Mouse (Mus musculus) heart, embryonic 16.5 days (tissue): Measurements from ENCODE around the gene Abhd12b. TPM values are rescaled to one million over a fixed set of nuclear protein-coding genes. Genes with fewer than 3 reads are reported as not detected.
A peak's percentile ranks its signal among the peaks of the same experiment; 100 is the strongest.

Experiments
- ATAC-seq: fragments of 200-750 bp; cut with Nextera tagmentation; replicated peaks from 2 replicates; pipeline ENCODE4 v1.8.0; 2017; ENCODE audit warnings: moderate number of reproducible peaks; ENCODE audit not compliant: insufficient read depth, low FRiP score; ENCODE audit errors: extremely low read depth
- H3K27ac ChIP-seq: fragments of 300-500 bp; sonication (generic); 2 replicates; pipeline ENCODE4 v1.5.1; 2014; ENCODE audit warnings: mild to moderate bottlenecking, low read length, control low read depth, moderate library complexity
- H3K27me3 ChIP-seq: fragments of 300-500 bp; sonication (generic); 2 replicates; pipeline ENCODE4 v1.6.1; 2014; ENCODE audit warnings: low read length, mixed read lengths; ENCODE audit not compliant: control insufficient read depth, insufficient read depth
- H3K36me3 ChIP-seq: fragments of 300-500 bp; sonication (generic); 2 replicates; pipeline ENCODE4 v1.6.1; 2014; ENCODE audit not compliant: control insufficient read depth, insufficient read depth
- H3K4me1 ChIP-seq: fragments of 300-500 bp; sonication (generic); 2 replicates; pipeline ENCODE4 v1.6.1; 2014; ENCODE audit warnings: low read length, mixed read lengths; ENCODE audit not compliant: control insufficient read depth, insufficient read depth
- H3K4me2 ChIP-seq: fragments of 300-500 bp; sonication (generic); 2 replicates; pipeline ENCODE4 v1.6.1; 2014; ENCODE audit warnings: low read depth, mild to moderate bottlenecking, control low read depth, low read length
- H3K4me3 ChIP-seq: fragments of 300-500 bp; sonication (generic); 2 replicates; pipeline ENCODE4 v1.5.1; 2014; ENCODE audit warnings: mild to moderate bottlenecking, control low read depth, low read length
- H3K9ac ChIP-seq: fragments of 300-500 bp; sonication (generic); 2 replicates; pipeline ENCODE4 v1.6.1; 2014; ENCODE audit warnings: low read length, control low read depth
- H3K9me3 ChIP-seq: fragments of 300-500 bp; sonication (generic); replicated peaks from 2 replicates; pipeline ENCODE4 v1.6.1; 2016; ENCODE audit warnings: low read length; ENCODE audit not compliant: control insufficient read depth
- WGBS: fragments of 180-500 bp; shearing (Covaris S2); extraction: QIAGEN DNeasy Blood & Tissue Kit; methylation state at CpG from one replicate; pipeline ENCODE4 v1.1.7; 2014; 5-methylcytosine and 5-hydroxymethylcytosine counted together
- polyA plus RNA-seq: library from polyadenylated mRNA; unstranded; fragments of >200 nt; fragmentation: Nextera tagmentation; extraction: Ambion mirVana; gene quantifications from 2 replicates; pipeline ENCODE4 v1.2.1, GENCODE M21; 2015

Abhd12b gene
- polyA plus RNA-seq, 1 experiment from 2014 or later: not detected

DNA sequence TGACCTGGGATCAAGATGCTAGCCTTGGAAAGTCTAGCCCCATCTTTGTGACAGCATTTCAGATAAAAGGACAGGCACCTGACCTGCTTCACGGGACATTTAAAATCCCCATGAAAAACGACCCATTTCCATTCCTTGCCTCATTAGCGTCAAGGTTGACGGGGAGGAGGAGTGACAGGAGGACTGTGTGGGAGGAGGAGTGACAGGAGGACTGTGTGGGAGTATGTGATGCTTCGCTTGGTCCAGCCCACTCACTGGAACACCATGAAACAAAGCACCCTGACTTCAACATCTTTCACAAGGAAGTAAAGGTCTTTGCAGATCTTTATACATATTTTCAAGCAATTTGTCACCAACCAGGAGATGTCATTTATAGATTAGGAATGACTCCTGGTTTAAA, 54.3 kb downstream of the Abhd12b start:
- no peak overlapping the region for H3K27ac ChIP-seq
- H3K36me3 ChIP-seq: 0 out of 2 replicates have a peak, but pooled peaks cover 4% of the 10 kb centered on the region
- no peak overlapping the region for H3K4me2 ChIP-seq
- no peak overlapping the region for H3K4me3 ChIP-seq
- H3K9me3 ChIP-seq: no peaks in the 10 kb centered on the region
- H3K9ac ChIP-seq: no peak overlapping the region
- 69% methylated on average over 5 of the region's 5 CpGs for WGBS
- H3K27me3 ChIP-seq: no peaks in the 10 kb centered on the region
- ATAC-seq: no peak
- H3K4me1 ChIP-seq: no peaks in the 10 kb centered on the region

DNA sequence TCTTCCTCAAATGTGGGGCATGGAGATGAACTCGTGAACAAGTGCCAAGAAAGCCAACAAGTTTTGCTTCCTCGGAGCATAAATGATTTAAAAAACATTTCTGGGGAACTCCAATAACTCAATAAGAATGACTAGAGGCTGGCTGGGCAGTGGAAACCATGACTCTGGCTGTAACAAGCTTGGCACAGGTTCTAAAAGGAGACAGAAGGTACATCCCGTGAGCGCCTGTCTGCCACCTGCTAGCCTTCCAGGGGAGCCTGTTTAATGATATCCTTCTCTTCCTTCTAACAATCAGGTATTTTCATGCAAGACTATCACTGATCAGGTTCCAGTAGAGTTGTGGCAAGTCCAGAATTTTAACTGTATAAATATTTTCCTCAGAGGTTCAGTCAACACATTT, 58.6 kb downstream of the Abhd12b start:
- WGBS: 80% methylated on average over 4 of the region's 4 CpGs
- ATAC-seq: no peak
- H3K27ac ChIP-seq: no peak overlapping the region
- H3K27me3 ChIP-seq: no peaks in the 10 kb centered on the region
- H3K36me3 ChIP-seq: peaks cover 4% of the 10 kb centered on the region; the same call in 1 of the 2 replicates
- no peaks in the 10 kb centered on the region for H3K9me3 ChIP-seq
- H3K4me3 ChIP-seq: no peak overlapping the region
- no peak overlapping the region for H3K4me2 ChIP-seq
- no peak overlapping the region for H3K9ac ChIP-seq
- no peaks in the 10 kb centered on the region for H3K4me1 ChIP-seq

DNA sequence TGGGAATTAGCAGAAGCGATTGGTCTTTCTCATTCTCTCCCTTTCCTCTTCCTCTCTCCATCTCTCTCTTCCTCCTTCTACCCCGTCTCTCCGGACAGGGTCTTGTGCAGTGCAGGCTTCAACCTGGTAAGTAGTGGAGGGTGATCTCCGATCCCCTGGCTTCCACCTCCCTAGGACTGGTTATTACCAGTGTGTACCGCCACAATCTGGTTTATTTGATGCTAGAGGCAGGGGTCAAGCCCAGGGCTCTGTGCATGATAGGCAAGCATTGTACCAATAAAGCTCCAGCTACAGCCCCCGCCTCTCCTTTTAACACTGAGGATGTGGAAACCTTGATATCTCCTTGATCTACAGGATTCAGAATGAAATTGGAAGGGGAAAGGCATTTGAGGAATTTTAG, 59.7 kb downstream of the Abhd12b start:
- no peaks in the 10 kb centered on the region for H3K9me3 ChIP-seq
- H3K27me3 ChIP-seq: no peaks in the 10 kb centered on the region
- no peak overlapping the region for H3K4me2 ChIP-seq
- H3K4me1 ChIP-seq: no peaks in the 10 kb centered on the region
- no peak overlapping the region for H3K9ac ChIP-seq
- H3K4me3 ChIP-seq: no peak overlapping the region
- no peak for ATAC-seq
- WGBS: 85% methylated on average over 6 of the region's 6 CpGs
- peaks cover 6% of the 10 kb centered on the region; the same call in 1 of the 2 replicates for H3K36me3 ChIP-seq
- no peak overlapping the region for H3K27ac ChIP-seq

DNA sequence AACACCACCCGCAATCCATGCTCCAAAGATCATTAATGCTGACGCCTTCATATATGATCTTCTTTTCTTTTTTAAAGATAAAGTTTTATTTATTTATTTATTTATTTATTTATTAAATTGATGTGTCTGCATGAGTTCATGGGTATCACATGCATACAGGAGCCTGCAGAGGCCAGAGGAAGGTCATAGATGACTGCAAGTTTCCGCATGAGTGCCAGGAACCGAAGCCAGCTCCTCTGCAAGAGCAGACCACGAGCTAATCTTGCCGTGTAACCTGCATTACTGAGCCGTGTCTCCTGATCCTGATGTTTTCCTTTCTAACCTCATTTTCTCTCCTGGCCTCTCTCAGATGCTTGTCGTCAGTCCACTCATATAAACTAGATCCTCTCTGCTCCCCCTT, 60.3 kb downstream of the Abhd12b start:
- Histone ChIP-seq H3K27me3 (no peaks in the 10 kb centered on the region), H3K27ac (no peak overlapping the region), H3K9me3 (no peaks in the 10 kb centered on the region), H3K9ac (no peak overlapping the region), H3K4me3 (no peak overlapping the region), H3K4me2 (no peak overlapping the region), H3K36me3 (peaks cover 9% of the 10 kb centered on the region), H3K4me1 (no peaks in the 10 kb centered on the region)
- no peak for ATAC-seq
- WGBS: 73% methylated on average over 8 of the region's 8 CpGs

DNA sequence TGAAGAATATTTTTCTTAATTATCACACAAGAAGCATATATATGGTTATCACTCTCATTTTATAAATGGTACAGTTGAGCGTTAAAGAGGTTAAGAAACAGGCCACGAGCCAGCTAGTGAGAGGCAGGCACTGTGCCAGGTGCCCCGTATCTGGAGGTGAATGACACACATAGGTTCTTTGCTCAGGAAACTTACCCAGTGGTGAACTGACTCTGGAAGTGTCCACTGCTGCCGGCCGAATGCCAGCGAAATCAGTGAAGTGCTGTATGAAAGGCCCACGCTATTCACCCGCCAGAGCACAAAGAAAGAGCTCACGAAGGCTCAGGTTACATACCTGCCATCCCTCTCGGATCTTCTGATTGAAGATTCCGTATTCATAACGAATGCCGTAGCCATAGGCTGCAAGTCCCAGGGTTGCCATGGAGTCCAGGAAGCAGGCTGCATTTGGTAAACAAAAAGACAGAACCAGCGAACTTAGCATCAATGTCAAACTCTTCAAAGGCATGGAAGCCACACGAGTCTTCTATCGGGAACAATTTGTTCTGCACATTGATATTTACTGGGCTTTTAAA, 62.4 kb downstream of the Abhd12b start:
- WGBS: 69% methylated on average over 16 of the region's 16 CpGs
- Histone ChIP-seq H3K36me3 (peaks cover 17% of the 10 kb centered on the region), H3K9ac (no peak overlapping the region), H3K4me1 (no peaks in the 10 kb centered on the region), H3K27ac (no peak overlapping the region), H3K9me3 (no peaks in the 10 kb centered on the region), H3K27me3 (no peaks in the 10 kb centered on the region), H3K4me3 (no peak overlapping the region), H3K4me2 (no peak overlapping the region)
- no peak for ATAC-seq

DNA sequence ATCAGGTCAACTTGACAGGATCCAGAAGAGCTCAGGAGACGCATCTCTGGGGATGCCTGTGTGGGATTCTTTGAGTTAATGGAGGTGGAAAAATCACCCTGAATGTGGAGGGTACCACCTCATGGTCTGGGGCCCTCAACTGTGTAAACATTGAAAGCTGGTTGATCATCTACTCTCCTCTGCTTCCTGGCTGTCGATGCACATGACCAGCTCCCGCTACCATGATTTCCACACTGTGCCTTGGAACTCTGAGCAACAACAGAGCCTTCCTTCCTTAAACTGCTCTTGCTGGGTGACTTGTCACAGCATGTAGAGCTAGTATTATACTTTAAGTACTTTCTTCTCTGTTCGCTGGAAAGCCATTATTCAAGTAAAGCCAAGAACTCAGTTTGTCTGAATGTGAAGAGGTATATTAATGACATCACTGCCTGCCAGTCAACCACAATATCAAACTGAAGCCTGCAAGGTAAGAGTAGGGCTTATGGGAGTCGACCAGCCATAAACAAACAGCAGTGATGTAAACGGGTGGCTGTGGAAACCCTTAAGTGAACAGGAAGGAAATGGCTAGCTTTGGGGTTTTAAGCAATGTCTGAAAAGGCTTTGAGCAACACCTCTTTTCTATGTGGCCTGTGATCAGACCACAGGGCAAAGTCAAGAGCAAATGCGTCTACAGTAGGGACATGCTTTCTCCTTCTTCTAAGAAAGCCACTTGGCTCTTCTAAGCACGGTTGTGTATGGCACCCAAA, 65.0 kb downstream of the Abhd12b start:
- H3K27ac ChIP-seq: no peak overlapping the region
- no peak overlapping the region for H3K9ac ChIP-seq
- H3K4me3 ChIP-seq: no peak overlapping the region
- no peak for ATAC-seq
- 77% methylated on average over 8 of the region's 8 CpGs for WGBS
- peaks cover 7% of the 10 kb centered on the region for H3K4me1 ChIP-seq
- peaks cover 15% of the 10 kb centered on the region for H3K36me3 ChIP-seq
- no peaks in the 10 kb centered on the region for H3K9me3 ChIP-seq
- H3K27me3 ChIP-seq: no peaks in the 10 kb centered on the region
- no peak overlapping the region for H3K4me2 ChIP-seq

DNA sequence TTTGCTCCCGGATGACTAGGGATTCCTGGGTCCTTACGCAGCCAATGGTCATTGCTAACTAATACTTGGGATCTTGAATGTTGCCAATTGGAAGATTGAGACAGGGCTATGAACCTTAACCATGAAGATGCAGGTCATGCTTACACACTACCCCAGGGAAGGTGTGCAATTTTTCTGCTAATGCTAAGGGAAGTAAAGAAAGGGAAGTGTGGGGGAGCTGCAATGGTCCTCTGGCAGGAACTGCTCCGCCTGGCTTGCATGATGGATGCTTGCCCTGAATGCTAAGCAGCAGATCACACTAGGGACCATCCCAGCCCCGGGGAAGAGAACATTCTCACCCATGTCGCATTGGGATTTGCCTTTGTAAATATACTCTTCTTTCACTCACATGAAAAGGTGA, 67.5 kb downstream of the Abhd12b start:
- H3K4me3 ChIP-seq: no peak overlapping the region
- H3K27ac ChIP-seq: no peak overlapping the region
- no peak for ATAC-seq
- no peak overlapping the region for H3K4me2 ChIP-seq
- no peak overlapping the region for H3K9ac ChIP-seq
- 77% methylated on average over 5 of the region's 5 CpGs for WGBS
- H3K9me3 ChIP-seq: no peaks in the 10 kb centered on the region
- no peaks in the 10 kb centered on the region for H3K27me3 ChIP-seq
- peaks cover 15% of the 10 kb centered on the region for H3K4me1 ChIP-seq
- peaks cover 15% of the 10 kb centered on the region for H3K36me3 ChIP-seq

DNA sequence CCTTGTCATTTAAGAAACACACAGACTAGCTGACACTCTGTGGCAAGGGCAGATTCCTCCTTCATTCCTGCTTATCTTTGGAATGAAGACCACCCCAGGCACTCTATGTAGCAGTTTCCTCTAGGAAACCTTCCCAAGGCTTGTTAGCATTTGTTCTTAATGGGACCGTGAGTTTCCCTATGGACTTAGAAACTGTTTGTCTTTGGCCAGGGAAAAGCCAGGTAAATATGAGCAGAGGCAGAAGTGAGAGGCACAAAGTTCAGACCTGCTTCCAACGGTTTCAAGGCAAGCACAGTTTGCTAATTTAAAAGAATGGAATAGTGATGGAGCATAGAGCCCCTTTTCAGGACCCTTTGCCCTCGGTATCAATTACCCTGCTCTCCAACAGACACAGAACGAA, 69.4 kb downstream of the Abhd12b start:
- Histone ChIP-seq H3K27me3 (no peaks in the 10 kb centered on the region), H3K9me3 (no peaks in the 10 kb centered on the region), H3K27ac (no peak overlapping the region), H3K36me3 (peaks cover 15% of the 10 kb centered on the region; the same call in 1 of the 2 replicates), H3K4me1 (peaks cover 17% of the 10 kb centered on the region), H3K4me2 (no peak overlapping the region), H3K4me3 (no peak overlapping the region), H3K9ac (no peak overlapping the region)
- no peak for ATAC-seq
- WGBS: 50% methylated on average over 4 of the region's 4 CpGs

DNA sequence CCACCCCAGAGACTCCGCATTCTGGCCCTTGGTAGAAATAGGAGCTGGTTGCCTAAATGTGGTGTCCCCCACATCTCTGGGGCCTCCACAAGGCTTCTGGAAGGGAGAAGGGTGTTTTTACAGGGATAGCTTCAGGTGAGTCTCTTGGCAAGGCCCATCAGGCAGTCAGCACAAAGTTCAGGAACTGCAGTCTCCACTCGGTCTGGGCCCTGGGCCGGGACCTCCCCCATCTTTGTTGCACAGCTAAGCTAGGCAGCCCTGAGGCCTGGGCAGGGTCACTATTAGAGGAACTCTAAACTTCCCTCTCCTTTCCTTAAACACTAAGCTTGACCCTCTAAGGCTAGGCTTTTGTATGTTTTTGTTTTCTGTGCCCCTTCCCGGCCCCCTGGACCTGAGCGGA, 72.7 kb downstream of the Abhd12b start:
- peak overlapping the region; percentile 86 for H3K27ac ChIP-seq
- ATAC-seq: no peak

More for the DNA sequence above, 72.7 kb downstream of the Abhd12b start:
- Histone ChIP-seq H3K4me3 (peak overlapping the region; percentile 59), H3K9ac (peak overlapping the region; percentile 80), H3K4me1 (peaks cover 22% of the 10 kb centered on the region), H3K4me2 (peak overlapping the region; percentile 72), H3K9me3 (no peaks in the 10 kb centered on the region), H3K36me3 (no peaks in the 10 kb centered on the region), H3K27me3 (no peaks in the 10 kb centered on the region)
- WGBS: 21% methylated on average over 5 of the region's 5 CpGs
